Mouse (Mus musculus) kidney, adult 2 months (tissue): Measurements from ENCODE around the gene Aifm1. TPM values are rescaled to one million over a fixed set of nuclear protein-coding genes. Genes with fewer than 3 reads are reported as not detected.
A peak's percentile ranks its signal among the peaks of the same experiment; 100 is the strongest.

Source experiments
- DNase-seq: peaks from one replicate; pipeline ENCODE4 v3.0.0; 2021
- H3K27ac ChIP-seq: fragments of 200-500 bp; 2 replicates; pipeline ENCODE4 v1.5.1; 2012; ENCODE audit warnings: low read depth, low read length, control low read depth, inconsistent platforms; ENCODE audit not compliant: insufficient read depth
- H3K27me3 ChIP-seq: fragments of 200-500 bp; replicated peaks from 2 replicates; pipeline ENCODE4 v1.6.1; 2012; ENCODE audit warnings: mild to moderate bottlenecking, moderate library complexity, low read length, inconsistent platforms; ENCODE audit not compliant: control insufficient read depth, insufficient read depth
- H3K36me3 ChIP-seq: fragments of 200-500 bp; 2 replicates; pipeline ENCODE4 v1.6.1; 2012; ENCODE audit warnings: mild to moderate bottlenecking, moderate library complexity, low read length, inconsistent platforms; ENCODE audit not compliant: control insufficient read depth, insufficient read depth
- H3K4me1 ChIP-seq: fragments of 200-500 bp; 2 replicates; pipeline ENCODE4 v1.6.1; 2011; ENCODE audit warnings: low read length; ENCODE audit not compliant: control insufficient read depth, insufficient read depth
- H3K4me3 ChIP-seq: fragments of 200-500 bp; 2 replicates; pipeline ENCODE4 v1.5.1; 2011; ENCODE audit warnings: mild to moderate bottlenecking, low read depth, low read length, control low read depth; ENCODE audit not compliant: insufficient read depth
- CTCF ChIP-seq: fragments of 200-500 bp; conservative IDR thresholded peaks from 2 replicates; pipeline ENCODE4 v1.5.1; 2011; ENCODE audit warnings: low read depth, mild to moderate bottlenecking, control low read depth, low read length, moderate library complexity, mixed read lengths; ENCODE audit not compliant: insufficient read depth, insufficient read length
- POLR2A ChIP-seq: fragments of 200-500 bp; IDR thresholded peaks from one replicate; pipeline ENCODE4 v1.6.1; 2011; ENCODE audit warnings: low read depth, low read length, control low read depth
- WGBS: fragments of 180-500 bp; shearing (Covaris S2); methylation state at CpG from one replicate; pipeline ENCODE4 v1.1.7; 2018; 5-methylcytosine and 5-hydroxymethylcytosine counted together
- polyA plus RNA-seq: library from polyadenylated mRNA; depleted of rRNA; stranded (reverse); fragments of >200 nt; gene quantifications from 2 replicates; pipeline ENCODE4 v1.2.3, GENCODE M21; 2012; rRNA removed

Gene Aifm1
- 49.5 and 69.9 TPM in 2 replicates for polyA plus RNA-seq

DNA sequence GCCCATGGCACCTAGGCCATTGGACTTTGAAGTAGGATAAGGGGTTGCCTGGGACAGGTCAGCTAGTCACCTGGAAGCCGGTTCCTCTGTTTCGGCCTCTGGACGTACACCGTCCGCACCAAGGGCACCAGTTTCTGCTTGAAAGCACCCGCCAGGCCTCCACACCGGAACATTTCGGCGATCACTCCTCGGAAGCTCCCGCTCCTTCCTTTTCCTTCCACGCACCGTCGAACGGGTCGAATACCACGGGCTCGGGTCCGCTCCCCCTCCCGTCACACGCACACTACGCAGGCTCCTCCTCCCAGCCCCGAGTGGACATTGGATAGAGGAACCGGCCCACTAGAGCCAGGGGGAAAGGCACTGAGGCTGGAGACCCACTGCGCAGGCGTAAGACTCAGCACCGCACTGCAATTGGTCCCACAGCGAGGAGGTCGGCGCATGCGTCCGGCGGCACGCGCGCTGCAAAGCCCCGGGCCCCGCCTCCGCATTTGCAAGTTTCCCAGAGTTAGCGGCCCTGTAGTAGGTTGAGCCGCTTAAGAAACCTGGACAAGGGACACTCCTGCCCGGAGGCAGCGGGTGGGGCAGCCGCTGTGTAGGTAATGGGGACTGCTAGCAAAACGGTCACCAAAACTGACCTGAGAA lies at the start of gene Aifm1:
TSS of gene Aifm1 (minus strand) at position 398 of the 642 bp plus-strand sequence.
- TF ChIP-seq POLR2A (no peak), CTCF (no peak)
- H3K4me1 ChIP-seq: peaks cover 2% of the 10 kb centered on the region; the same call in 1 of the 2 replicates
- H3K36me3 ChIP-seq: no peaks in the 10 kb centered on the region
- 1% methylated on average over 45 of the region's 45 CpGs for WGBS
- no peaks in the 10 kb centered on the region for H3K27me3 ChIP-seq
- peak within 1 kb of the TSS; percentile 80 for H3K27ac ChIP-seq
- DNase-seq: peak; percentile 97
- peak within 1 kb of the TSS; percentile 72 for H3K4me3 ChIP-seq

DNA sequence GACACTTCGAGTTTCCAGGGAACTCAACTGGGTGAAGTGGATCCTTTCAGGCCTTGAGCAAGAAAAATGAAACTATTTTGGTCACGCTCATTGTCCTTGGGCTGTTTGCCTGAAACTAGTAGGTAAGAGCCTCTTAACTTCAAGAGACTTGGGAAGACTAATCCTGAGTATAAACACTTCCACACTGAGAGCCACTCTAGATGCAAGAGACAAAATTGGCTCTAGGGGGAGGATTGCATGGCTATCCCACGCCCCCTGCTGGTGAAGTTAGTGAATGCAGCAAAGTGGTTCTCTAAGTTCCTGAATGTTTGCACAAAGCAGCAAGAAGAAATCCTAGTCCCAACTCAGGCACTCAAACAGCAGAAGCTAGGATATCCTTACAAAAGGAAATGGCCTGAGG lies 18.8 kb upstream of the Aifm1 start:
- Histone ChIP-seq H3K27me3 (no peaks in the 10 kb centered on the region), H3K27ac (no peak overlapping the region), H3K4me3 (no peak overlapping the region), H3K36me3 (no peaks in the 10 kb centered on the region), H3K4me1 (no peaks in the 10 kb centered on the region)
- WGBS: 47% methylated on average over 3 of the region's 3 CpGs
- peak; percentile 79 for TF ChIP-seq CTCF
- TF ChIP-seq POLR2A: no peak
- peak; percentile 67 for DNase-seq

DNA sequence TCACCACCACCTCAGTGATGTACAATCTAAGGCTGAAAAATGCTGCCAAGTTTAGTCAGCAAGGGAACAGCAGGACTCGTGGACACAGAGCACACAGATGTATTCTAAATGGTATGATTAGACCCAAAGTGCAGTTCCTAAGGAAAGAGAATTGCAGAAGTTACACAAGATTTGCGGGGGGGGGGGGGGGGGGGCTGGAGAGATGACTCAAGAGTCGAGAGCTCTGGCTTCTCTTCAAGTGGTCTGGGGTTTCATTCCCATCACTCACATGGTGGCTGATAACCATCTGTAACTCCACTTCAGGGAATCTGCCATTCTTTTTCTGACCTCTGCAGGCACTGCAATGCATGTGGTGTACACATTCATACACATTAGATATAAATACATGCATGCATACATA lies 13.1 kb upstream of the Aifm1 start:
- Histone ChIP-seq H3K4me3 (no peak overlapping the region), H3K36me3 (no peaks in the 10 kb centered on the region), H3K27me3 (no peaks in the 10 kb centered on the region), H3K27ac (no peak overlapping the region), H3K4me1 (no peaks in the 10 kb centered on the region)
- 79% methylated on average over 3 of the region's 3 CpGs for WGBS
- DNase-seq: no peak
- TF ChIP-seq POLR2A: no peak
- no peak for TF ChIP-seq CTCF

DNA sequence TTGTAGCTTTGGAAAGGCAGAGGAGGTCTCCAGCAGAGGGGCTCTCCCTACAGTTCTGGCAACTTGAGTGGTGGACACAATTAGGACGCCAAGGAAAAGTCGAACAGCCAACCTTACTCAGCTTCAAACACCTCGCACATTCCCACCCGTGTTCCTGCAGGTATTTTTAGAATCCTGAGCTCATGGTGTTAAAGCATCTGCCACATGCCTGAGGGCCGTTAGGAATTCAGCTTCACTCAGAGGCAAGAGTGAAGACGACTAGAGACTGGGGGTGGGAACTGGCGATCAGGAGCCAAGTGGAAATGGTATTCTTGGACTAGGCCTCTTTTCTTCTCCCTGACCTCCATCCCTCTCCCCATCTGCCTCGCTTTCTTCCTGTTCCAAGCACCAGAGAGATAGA lies 12.5 kb upstream of the Aifm1 start:
- DNase-seq: no peak
- H3K27me3 ChIP-seq: no peaks in the 10 kb centered on the region
- H3K36me3 ChIP-seq: no peaks in the 10 kb centered on the region
- H3K4me1 ChIP-seq: no peaks in the 10 kb centered on the region
- no peak overlapping the region for H3K27ac ChIP-seq
- TF ChIP-seq POLR2A (no peak), CTCF (no peak)
- WGBS: 54% methylated on average over 8 of the region's 8 CpGs
- no peak overlapping the region for H3K4me3 ChIP-seq

DNA sequence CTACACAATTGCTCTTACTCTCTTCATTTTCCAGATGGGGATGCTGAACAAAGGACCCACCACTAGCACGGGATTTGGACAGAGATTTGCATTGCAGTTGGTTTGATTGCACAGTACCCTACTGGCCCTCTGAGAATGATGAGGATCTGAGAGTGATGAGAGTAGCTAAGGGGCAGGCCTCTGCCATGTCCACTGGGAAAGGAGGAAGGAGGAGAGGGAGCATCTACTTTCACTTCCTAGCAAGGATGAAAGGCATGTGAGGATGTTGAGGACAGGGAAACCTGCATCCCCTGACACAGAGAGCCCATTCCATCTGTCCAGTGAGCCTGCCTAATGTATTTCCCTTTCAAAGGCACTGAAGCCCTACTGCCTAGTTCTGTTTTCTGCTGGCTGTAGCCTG lies 12.0 kb upstream of the Aifm1 start:
- Histone ChIP-seq H3K27me3 (no peaks in the 10 kb centered on the region), H3K4me1 (no peaks in the 10 kb centered on the region), H3K4me3 (no peak overlapping the region), H3K36me3 (no peaks in the 10 kb centered on the region), H3K27ac (no peak overlapping the region)
- WGBS: 75% methylated on average over 1 of the region's 1 CpGs
- TF ChIP-seq CTCF (no peak), POLR2A (no peak)
- DNase-seq: no peak

DNA sequence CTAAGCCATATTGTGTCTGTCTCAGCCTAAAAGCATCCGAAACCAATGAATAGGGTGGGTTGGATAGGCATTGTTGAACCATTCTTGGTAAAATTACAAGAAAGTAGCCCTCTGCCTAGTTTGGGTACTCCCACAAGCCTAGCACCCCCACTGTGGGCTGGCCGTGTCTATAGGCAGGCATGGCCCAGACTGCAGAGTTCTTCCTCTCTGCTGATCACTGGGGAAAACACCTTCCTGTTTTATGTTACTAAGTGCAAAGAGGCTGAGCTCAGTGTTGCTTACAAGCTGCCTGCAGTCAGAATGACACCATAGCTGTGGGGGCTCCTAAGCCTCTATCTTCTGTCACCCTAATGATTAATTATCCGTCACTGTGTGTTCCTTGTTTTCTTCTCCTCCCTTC lies 10.1 kb upstream of the Aifm1 start:
- TF ChIP-seq POLR2A: no peak
- TF ChIP-seq CTCF: no peak
- WGBS: 72% methylated on average over 3 of the region's 3 CpGs

DNA sequence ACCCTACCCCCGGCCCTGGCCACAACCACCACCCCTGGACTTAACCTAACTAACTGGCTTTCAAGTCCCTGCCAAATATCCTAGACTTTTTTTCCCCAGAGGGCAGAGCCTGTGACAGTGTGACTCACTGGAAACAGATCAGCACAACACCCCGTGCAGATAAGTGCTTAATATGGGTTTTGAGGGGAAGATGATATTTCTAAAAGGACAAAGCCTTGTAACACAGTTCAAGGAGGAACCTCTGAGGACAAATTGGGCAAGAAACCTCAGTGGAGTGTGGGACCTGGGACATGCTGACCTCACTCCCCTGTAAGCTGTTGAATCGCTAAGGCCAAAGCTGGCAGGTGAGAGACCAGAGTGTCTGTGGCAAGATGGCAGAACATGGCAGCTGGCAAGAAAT lies 8.3 kb upstream of the Aifm1 start:
- H3K4me3 ChIP-seq: no peak overlapping the region
- WGBS: 91% methylated on average over 3 of the region's 3 CpGs

More for the DNA sequence above, 10.1 kb upstream of the Aifm1 start:
- Histone ChIP-seq H3K27ac (no peak overlapping the region), H3K27me3 (no peaks in the 10 kb centered on the region), H3K4me3 (no peak overlapping the region), H3K36me3 (no peaks in the 10 kb centered on the region), H3K4me1 (no peaks in the 10 kb centered on the region)
- DNase-seq: no peak

More for the DNA sequence above, 8.3 kb upstream of the Aifm1 start:
- Histone ChIP-seq H3K27me3 (no peaks in the 10 kb centered on the region), H3K4me1 (no peaks in the 10 kb centered on the region), H3K27ac (no peak overlapping the region), H3K36me3 (no peaks in the 10 kb centered on the region)
- TF ChIP-seq POLR2A (no peak), CTCF (no peak)
- DNase-seq: no peak
